Mouse (Mus musculus): ENCODE data around the gene Rab3a. TPM values are rescaled to one million over a fixed set of nuclear protein-coding genes. Genes with fewer than 3 reads are reported as not detected.

The Rab3a gene
- total RNA-seq, 4 experiments from 2014 or later, result 805 to 866 (median 821) TPM

- peak in 1 of 2 experiments; percentile 39 for DNase-seq (ENCODE audit: low spot score in 2 of 2)
Observed at GRCm38 (mm10) chr8:70757523-70758307, 3.2 kb downstream of the Rab3a start.

- peak in 1 of 2 experiments; percentile 11 for DNase-seq (ENCODE audit: low spot score in 2 of 2)
Observed at GRCm38 (mm10) chr8:70758308-70758615, 3.8 kb downstream of the Rab3a start.

GRCm38 (mm10) chr8:70758616-70759561 is 4.4 kb downstream of the Rab3a start:
- peak in 1 of 2 experiments; percentile 37 for DNase-seq (ENCODE audit: low spot score in 2 of 2)

GRCm38 (mm10) chr8:70760350-70760749 is 5.9 kb downstream of the Rab3a start:
- no peak for DNase-seq (ENCODE audit: low spot score in 2 of 2)

- peak; percentile 82 to 98 for DNase-seq (ENCODE audit: low spot score in 2 of 2)
Observed at GRCm38 (mm10) chr8:70760775-70761406, 6.4 kb downstream of the Rab3a start, which contains the start of gene Mpv17l2. Mpv17l2 (minus strand) TSS chr8:70760946.

- DNase-seq (ENCODE audit: low spot score in 2 of 2), result no peak
Observed at GRCm38 (mm10) chr8:70762118-70762517, 7.6 kb downstream of the Rab3a start.

GRCm38 (mm10) chr8:70763354-70763753 is 8.9 kb downstream of the Rab3a start:
- no peak for DNase-seq (ENCODE audit: low spot score in 2 of 2)

- no peak for DNase-seq (ENCODE audit: low spot score in 2 of 2)
Observed at GRCm38 (mm10) chr8:70764026-70764425, 9.5 kb downstream of the Rab3a start.

- peak in 1 of 2 experiments; percentile 35 for DNase-seq (ENCODE audit: low spot score in 2 of 2)
Observed at GRCm38 (mm10) chr8:70764676-70765075, 10.2 kb downstream of the Rab3a start.

GRCm38 (mm10) chr8:70765329-70765728 is 10.8 kb downstream of the Rab3a start:
- no peak for DNase-seq (ENCODE audit: low spot score in 2 of 2)

- peak in 1 of 2 experiments; percentile 38 for DNase-seq (ENCODE audit: low spot score in 2 of 2)
Observed at GRCm38 (mm10) chr8:70765838-70766570, 11.5 kb downstream of the Rab3a start.

- DNase-seq (ENCODE audit: low spot score in 2 of 2), result peak in 1 of 2 experiments; percentile 34
Observed at GRCm38 (mm10) chr8:70766571-70767440, 12.3 kb downstream of the Rab3a start.

GRCm38 (mm10) chr8:70767503-70767902 is 13.0 kb downstream of the Rab3a start:
- DNase-seq (ENCODE audit: low spot score in 2 of 2), result no peak

- DNase-seq (ENCODE audit: low spot score in 2 of 2), result no peak
Observed at GRCm38 (mm10) chr8:70768231-70768776, 13.8 kb downstream of the Rab3a start.

GRCm38 (mm10) chr8:70768956-70769355 is 14.5 kb downstream of the Rab3a start:
- no peak for DNase-seq (ENCODE audit: low spot score in 2 of 2)

- peak; percentile 90 to 91 for DNase-seq (ENCODE audit: low spot score in 2 of 2)
Observed at GRCm38 (mm10) chr8:70769359-70769758, 14.9 kb downstream of the Rab3a start.

- DNase-seq (ENCODE audit: low spot score in 2 of 2), result no peak
Observed at GRCm38 (mm10) chr8:70769858-70770257, 15.4 kb downstream of the Rab3a start.

GRCm38 (mm10) chr8:70770748-70771147 is 16.3 kb downstream of the Rab3a start:
- DNase-seq (ENCODE audit: low spot score in 2 of 2), result no peak

GRCm38 (mm10) chr8:70771217-70771616 is 16.7 kb downstream of the Rab3a start:
- DNase-seq (ENCODE audit: low spot score in 2 of 2), result no peak

GRCm38 (mm10) chr8:70772075-70772474 is 17.6 kb downstream of the Rab3a start:
- DNase-seq (ENCODE audit: low spot score in 2 of 2), result no peak

Data from left cerebral cortex, adult 8-10 months (tissue).